Mouse (Mus musculus): ENCODE data around the gene Aldh3b3. TPM values are rescaled to one million over a fixed set of nuclear protein-coding genes. Genes with fewer than 3 reads are reported as not detected.

Aldh3b3 gene
- total and polyA plus RNA-seq, 2 experiments from 2014 or later = not detected

GRCm38 (mm10) chr19:4018743-4019583 lies 60.5 kb downstream of the Aldh3b3 start:
- H3K36me3 ChIP-seq (ENCODE audit: insufficient read depth, low read length) = no peaks in the 10 kb centered on the region
- no peaks in the 10 kb centered on the region for H3K9me3 ChIP-seq (ENCODE audit: low read length)
- no peaks in the 10 kb centered on the region for H3K4me1 ChIP-seq (ENCODE audit: insufficient read depth, low read length)
- H3K4me2 ChIP-seq (ENCODE audit: low read depth, low read length, poor library complexity, severe bottlenecking) = no peak overlapping the region
- peak; percentile 80 for ATAC-seq (ENCODE audit: low FRiP score)
- WGBS = 28% methylated on average over 18 of the region's 18 CpGs
- TF ChIP-seq CTCF (IDR thresholded peaks at IDR 0.05) = peak; percentile 81
- peak; percentile 93 for DNase-seq (ENCODE audit: low spot score)
- H3K9ac ChIP-seq (replicated peaks; ENCODE audit: low read length, poor library complexity, severe bottlenecking) = no peak overlapping the region
- no peaks in the 10 kb centered on the region for H3K27me3 ChIP-seq (ENCODE audit: insufficient read depth, low read length)
- no peak overlapping the region for H3K4me3 ChIP-seq (ENCODE audit: low read depth, low read length)
- no peak overlapping the region for H3K27ac ChIP-seq (ENCODE audit: low read depth, low read length)

Other genes with a start within 250 kb of the Aldh3b3 start
- 64.0 and 98.6 TPM in 2 replicates for gene Kmt5b, start 191.2 kb upstream of the Aldh3b3 start, total RNA-seq (2014; rRNA removed)
- 35.6 and 41.4 TPM in 2 replicates for gene Kmt5b, start 191.2 kb upstream of the Aldh3b3 start, polyA plus RNA-seq (2015; fragmentation: Nextera tagmentation; extraction: Ambion mirVana)
- 62.7 and 69.1 TPM in 2 replicates for gene Chka, start 106.9 kb upstream of the Aldh3b3 start, total RNA-seq (2014; rRNA removed)
- gene Chka, start 106.9 kb upstream of the Aldh3b3 start, polyA plus RNA-seq (2015; fragmentation: Nextera tagmentation; extraction: Ambion mirVana) = 49.6 and 56.3 TPM in 2 replicates
- gene Tcirg1, start 51.5 kb upstream of the Aldh3b3 start, total RNA-seq (2014; rRNA removed) = 26.0 and 37.5 TPM in 2 replicates
- 13.2 and 14.1 TPM in 2 replicates for gene Tcirg1, start 51.5 kb upstream of the Aldh3b3 start, polyA plus RNA-seq (2015; fragmentation: Nextera tagmentation; extraction: Ambion mirVana)
- gene Ndufs8, start 45.9 kb upstream of the Aldh3b3 start, total RNA-seq (2014; rRNA removed) = 165 and 197 TPM in 2 replicates
- gene Ndufs8, start 45.9 kb upstream of the Aldh3b3 start, polyA plus RNA-seq (2015; fragmentation: Nextera tagmentation; extraction: Ambion mirVana) = 292 and 333 TPM in 2 replicates
- 1.3 and 3.7 TPM in 2 replicates for gene Aldh3b1, start 28.8 kb upstream of the Aldh3b3 start, total RNA-seq (2014; rRNA removed)
- gene Aldh3b1, start 28.8 kb upstream of the Aldh3b3 start, polyA plus RNA-seq (2015; fragmentation: Nextera tagmentation; extraction: Ambion mirVana) = 2.1 and 2.8 TPM in 2 replicates
- 13.0 and 23.2 TPM in 2 replicates for gene Unc93b1, start 23.5 kb upstream of the Aldh3b3 start, total RNA-seq (2014; rRNA removed)
- 11.2 and 12.4 TPM in 2 replicates for gene Unc93b1, start 23.5 kb upstream of the Aldh3b3 start, polyA plus RNA-seq (2015; fragmentation: Nextera tagmentation; extraction: Ambion mirVana)
- 2.4 and 2.8 TPM in 2 replicates for gene Aldh3b2, start 13.7 kb downstream of the Aldh3b3 start, total RNA-seq (2014; rRNA removed)
- gene Aldh3b2, start 13.7 kb downstream of the Aldh3b3 start, polyA plus RNA-seq (2015; fragmentation: Nextera tagmentation; extraction: Ambion mirVana) = 2.6 TPM in 2 replicates
- gene Acy3, start 27.9 kb downstream of the Aldh3b3 start, total RNA-seq (2014; rRNA removed) = 2.5 and 3.0 TPM in 2 replicates
- gene Acy3, start 27.9 kb downstream of the Aldh3b3 start, polyA plus RNA-seq (2015; fragmentation: Nextera tagmentation; extraction: Ambion mirVana) = 2.6 and 3.5 TPM in 2 replicates
- not detected in 2 replicates for gene Tbx10, start 34.1 kb downstream of the Aldh3b3 start, total RNA-seq (2014; rRNA removed)
- not detected in 2 replicates for gene Tbx10, start 34.1 kb downstream of the Aldh3b3 start, polyA plus RNA-seq (2015; fragmentation: Nextera tagmentation; extraction: Ambion mirVana)
- gene Nudt8, start 41.9 kb downstream of the Aldh3b3 start, total RNA-seq (2014; rRNA removed) = 18.5 and 22.1 TPM in 2 replicates
- 26.2 and 33.2 TPM in 2 replicates for gene Nudt8, start 41.9 kb downstream of the Aldh3b3 start, polyA plus RNA-seq (2015; fragmentation: Nextera tagmentation; extraction: Ambion mirVana)
- gene Gm49405, start 42.0 kb downstream of the Aldh3b3 start, total RNA-seq (2014; rRNA removed) = 3.5 and 4.0 TPM in 2 replicates
- 2.7 and 3.0 TPM in 2 replicates for gene Gm49405, start 42.0 kb downstream of the Aldh3b3 start, polyA plus RNA-seq (2015; fragmentation: Nextera tagmentation; extraction: Ambion mirVana)
- gene Doc2g, start 44.7 kb downstream of the Aldh3b3 start, total RNA-seq (2014; rRNA removed) = 8.8 and 13.4 TPM in 2 replicates
- gene Doc2g, start 44.7 kb downstream of the Aldh3b3 start, polyA plus RNA-seq (2015; fragmentation: Nextera tagmentation; extraction: Ambion mirVana) = 5.4 and 5.5 TPM in 2 replicates
- 137 and 237 TPM in 2 replicates for gene Ndufv1, start 54.2 kb downstream of the Aldh3b3 start, total RNA-seq (2014; rRNA removed)
- 271 and 281 TPM in 2 replicates for gene Ndufv1, start 54.2 kb downstream of the Aldh3b3 start, polyA plus RNA-seq (2015; fragmentation: Nextera tagmentation; extraction: Ambion mirVana)
- gene Gstp1, start 79.3 kb downstream of the Aldh3b3 start, total RNA-seq (2014; rRNA removed) = 268 and 350 TPM in 2 replicates
- 665 and 685 TPM in 2 replicates for gene Gstp1, start 79.3 kb downstream of the Aldh3b3 start, polyA plus RNA-seq (2015; fragmentation: Nextera tagmentation; extraction: Ambion mirVana)
- 3.6 TPM in 1 of 2 replicates, not detected in the other for gene Gstp2, start 87.4 kb downstream of the Aldh3b3 start, total RNA-seq (2014; rRNA removed)
- 2.4 and 4.1 TPM in 2 replicates for gene Gstp2, start 87.4 kb downstream of the Aldh3b3 start, polyA plus RNA-seq (2015; fragmentation: Nextera tagmentation; extraction: Ambion mirVana)
- not detected in 2 replicates for gene Gstp3, start 100.9 kb downstream of the Aldh3b3 start, total RNA-seq (2014; rRNA removed)
- not detected in 2 replicates for gene Gstp3, start 100.9 kb downstream of the Aldh3b3 start, polyA plus RNA-seq (2015; fragmentation: Nextera tagmentation; extraction: Ambion mirVana)
- gene Cabp2, start 122.9 kb downstream of the Aldh3b3 start, total RNA-seq (2014; rRNA removed) = not detected in 2 replicates
- gene Cabp2, start 122.9 kb downstream of the Aldh3b3 start, polyA plus RNA-seq (2015; fragmentation: Nextera tagmentation; extraction: Ambion mirVana) = not detected in 2 replicates
- 37.4 and 45.6 TPM in 2 replicates for gene Cdk2ap2, start 138.5 kb downstream of the Aldh3b3 start, total RNA-seq (2014; rRNA removed)
- 60.5 and 64.2 TPM in 2 replicates for gene Cdk2ap2, start 138.5 kb downstream of the Aldh3b3 start, polyA plus RNA-seq (2015; fragmentation: Nextera tagmentation; extraction: Ambion mirVana)
- gene Pitpnm1, start 141.4 kb downstream of the Aldh3b3 start, total RNA-seq (2014; rRNA removed) = 162 and 187 TPM in 2 replicates
- gene Pitpnm1, start 141.4 kb downstream of the Aldh3b3 start, polyA plus RNA-seq (2015; fragmentation: Nextera tagmentation; extraction: Ambion mirVana) = 127 and 134 TPM in 2 replicates
- 29.8 and 49.9 TPM in 2 replicates for gene Aip, start 167.2 kb downstream of the Aldh3b3 start, total RNA-seq (2014; rRNA removed)
- 87.7 and 97.6 TPM in 2 replicates for gene Aip, start 167.2 kb downstream of the Aldh3b3 start, polyA plus RNA-seq (2015; fragmentation: Nextera tagmentation; extraction: Ambion mirVana)
- gene Gpr152, start 181.1 kb downstream of the Aldh3b3 start, total RNA-seq (2014; rRNA removed) = 0.16 TPM in 1 of 2 replicates, not detected in the other
- not detected in 2 replicates for gene Gpr152, start 181.1 kb downstream of the Aldh3b3 start, polyA plus RNA-seq (2015; fragmentation: Nextera tagmentation; extraction: Ambion mirVana)
- not detected in 2 replicates for gene Cabp4, start 185.4 kb downstream of the Aldh3b3 start, total RNA-seq (2014; rRNA removed)
- gene Cabp4, start 185.4 kb downstream of the Aldh3b3 start, polyA plus RNA-seq (2015; fragmentation: Nextera tagmentation; extraction: Ambion mirVana) = 0.20 and 0.36 TPM in 2 replicates
- gene Coro1b, start 190.0 kb downstream of the Aldh3b3 start, total RNA-seq (2014; rRNA removed) = 96.1 and 116 TPM in 2 replicates
- 95.2 and 104 TPM in 2 replicates for gene Coro1b, start 190.0 kb downstream of the Aldh3b3 start, polyA plus RNA-seq (2015; fragmentation: Nextera tagmentation; extraction: Ambion mirVana)
- 0.38 TPM in 1 of 2 replicates, not detected in the other for gene Ptprcap, start 195.0 kb downstream of the Aldh3b3 start, total RNA-seq (2014; rRNA removed)
- 0.28 TPM in 1 of 2 replicates, not detected in the other for gene Ptprcap, start 195.0 kb downstream of the Aldh3b3 start, polyA plus RNA-seq (2015; fragmentation: Nextera tagmentation; extraction: Ambion mirVana)
- 23.5 and 25.2 TPM in 2 replicates for gene Rps6kb2, start 204.7 kb downstream of the Aldh3b3 start, total RNA-seq (2014; rRNA removed)
- gene Rps6kb2, start 204.7 kb downstream of the Aldh3b3 start, polyA plus RNA-seq (2015; fragmentation: Nextera tagmentation; extraction: Ambion mirVana) = 58.2 and 62.8 TPM in 2 replicates
- gene Carns1, start 216.8 kb downstream of the Aldh3b3 start, total RNA-seq (2014; rRNA removed) = 4.4 and 6.6 TPM in 2 replicates
- gene Carns1, start 216.8 kb downstream of the Aldh3b3 start, polyA plus RNA-seq (2015; fragmentation: Nextera tagmentation; extraction: Ambion mirVana) = 6.7 and 6.9 TPM in 2 replicates
- 0.49 and 1.9 TPM in 2 replicates for gene Tbc1d10c, start 232.6 kb downstream of the Aldh3b3 start, total RNA-seq (2014; rRNA removed)
- gene Tbc1d10c, start 232.6 kb downstream of the Aldh3b3 start, polyA plus RNA-seq (2015; fragmentation: Nextera tagmentation; extraction: Ambion mirVana) = 1.2 and 1.6 TPM in 2 replicates
- gene Ppp1ca, start 233.4 kb downstream of the Aldh3b3 start, total RNA-seq (2014; rRNA removed) = 535 and 592 TPM in 2 replicates
- 510 and 531 TPM in 2 replicates for gene Ppp1ca, start 233.4 kb downstream of the Aldh3b3 start, polyA plus RNA-seq (2015; fragmentation: Nextera tagmentation; extraction: Ambion mirVana)
- gene Rad9a, start 243.0 kb downstream of the Aldh3b3 start, total RNA-seq (2014; rRNA removed) = 18.0 and 22.8 TPM in 2 replicates
- 14.7 and 17.0 TPM in 2 replicates for gene Rad9a, start 243.0 kb downstream of the Aldh3b3 start, polyA plus RNA-seq (2015; fragmentation: Nextera tagmentation; extraction: Ambion mirVana)